Mouse (Mus musculus) CH12.LX (cell line): ENCODE data around the gene Rhof. TPM values are rescaled to one million over a fixed set of nuclear protein-coding genes. Genes with fewer than 3 reads are reported as not detected.
A peak's percentile ranks its signal among the peaks of the same experiment; 100 is the strongest.

Source experiments
- DNase-seq: peaks from one replicate; pipeline ENCODE4 v3.0.0-alpha.2; 2013; ENCODE audit errors: extremely low read depth
- H3K27ac ChIP-seq: 2 replicates; pipeline ENCODE4 v1.5.1; 2012; ENCODE audit warnings: low read depth, mild to moderate bottlenecking, control low read depth, moderate library complexity; ENCODE audit not compliant: insufficient read depth
- H3K27me3 ChIP-seq: replicated peaks from 2 replicates; pipeline ENCODE3; 2012; ENCODE audit warnings: inconsistent platforms
- H3K36me3 ChIP-seq, 2 experiments: replicated peaks in 1 of 2; 2 replicates each; pipeline versions ENCODE3 to v1.6.1; 2012; ENCODE audit warnings: inconsistent platforms in 1 of 2, low read length in 1 of 2, mild to moderate bottlenecking in 1 of 2, mixed read lengths in 1 of 2, moderate library complexity in 1 of 2; ENCODE audit not compliant: control insufficient read depth in 1 of 2, insufficient read depth in 1 of 2
- H3K4me1 ChIP-seq, 2 experiments: 2 replicates each; pipeline ENCODE4 v1.6.1; 2012; ENCODE audit warnings: inconsistent platforms in 1 of 2, moderate library complexity in 1 of 2; ENCODE audit not compliant: insufficient read depth in 2 of 2, control insufficient read depth in 1 of 2
- H3K4me2 ChIP-seq: 2 replicates; pipeline ENCODE4 v1.6.1; 2012; ENCODE audit warnings: low read depth, mild to moderate bottlenecking, control low read depth; ENCODE audit not compliant: poor library complexity, insufficient read depth, severe bottlenecking
- H3K4me3 ChIP-seq, 3 experiments: fragments of 150-350 bp in 1 of 3; sonication (generic) in 1 of 3; replicated peaks in 1 of 3; 2 replicates each; pipeline versions ENCODE3 to v1.5.1; 2011 to 2012; ENCODE audit warnings: low read depth in 2 of 3, low read length in 2 of 3, mild to moderate bottlenecking in 2 of 3, moderate library complexity in 2 of 3, control low read depth in 1 of 3, improper control_type of control experiment in 1 of 3, inconsistent platforms in 1 of 3, mixed read lengths in 1 of 3; ENCODE audit not compliant: poor library complexity in 1 of 3
- H3K79me2 ChIP-seq: replicated peaks from 2 replicates; pipeline ENCODE4 v1.6.1; 2012; ENCODE audit warnings: mild to moderate bottlenecking, moderate library complexity; ENCODE audit not compliant: control insufficient read depth, poor library complexity, insufficient read depth, severe bottlenecking; ENCODE audit errors: extremely low read depth
- H3K9ac ChIP-seq: 2 replicates; pipeline ENCODE4 v1.6.1; 2012; ENCODE audit warnings: low read depth, mild to moderate bottlenecking, control low read depth, moderate library complexity; ENCODE audit not compliant: insufficient read depth
- H3K9me3 ChIP-seq: replicated peaks from 2 replicates; pipeline ENCODE3; 2012; ENCODE audit warnings: low read length, inconsistent platforms, mixed read lengths
- CHD2 ChIP-seq: IDR thresholded peaks from 2 replicates; pipeline ENCODE4 v1.6.1; 2011; ENCODE audit warnings: low read length, improper control_type of control experiment
- CTCF ChIP-seq, 2 experiments: IDR thresholded peaks in 1 of 2; conservative IDR thresholded peaks in 1 of 2; 2 replicates each; pipeline ENCODE4 v1.5.1; 2011 to 2012; ENCODE audit warnings: low read depth in 2 of 2, low read length in 2 of 2, improper control_type of control experiment in 1 of 2, inconsistent platforms in 1 of 2, mild to moderate bottlenecking in 1 of 2, moderate library complexity in 1 of 2
- ETS1 ChIP-seq: conservative IDR thresholded peaks from 2 replicates; pipeline ENCODE4 v1.6.1; 2012; ENCODE audit warnings: low read depth, mild to moderate bottlenecking, inconsistent platforms, low read length, improper control_type of control experiment, moderate library complexity
- GABPA ChIP-seq: IDR thresholded peaks from 2 replicates; pipeline ENCODE4 v1.6.1; 2012; ENCODE audit warnings: low read depth, low read length, improper control_type of control experiment, inconsistent platforms; ENCODE audit not compliant: insufficient replicate concordance
- IRF4 ChIP-seq: IDR thresholded peaks from 2 replicates; pipeline ENCODE4 v1.6.1; 2014; ENCODE audit warnings: low read depth, mild to moderate bottlenecking, inconsistent platforms, low read length, improper control_type of control experiment
- JUN ChIP-seq: IDR thresholded peaks from 2 replicates; pipeline ENCODE4 v1.6.1; 2011; ENCODE audit warnings: low read depth, mild to moderate bottlenecking, low read length, improper control_type of control experiment, moderate library complexity; ENCODE audit not compliant: insufficient read depth
- JUND ChIP-seq: conservative IDR thresholded peaks from 2 replicates; pipeline ENCODE4 v1.6.1; 2011; ENCODE audit warnings: low read depth, low read length, improper control_type of control experiment
- MAFK ChIP-seq: IDR thresholded peaks from 2 replicates; pipeline ENCODE4 v1.6.1; 2011; ENCODE audit warnings: low read length, improper control_type of control experiment; ENCODE audit not compliant: insufficient replicate concordance
- MAX ChIP-seq: IDR thresholded peaks from 2 replicates; pipeline ENCODE4 v1.6.1; 2011; ENCODE audit warnings: low read length, improper control_type of control experiment
- MEF2A ChIP-seq: IDR thresholded peaks from 2 replicates; pipeline ENCODE4 v1.6.1; 2014; ENCODE audit warnings: low read depth, mild to moderate bottlenecking, inconsistent platforms, low read length, improper control_type of control experiment, borderline replicate concordance
- MYC ChIP-seq: IDR thresholded peaks from 2 replicates; pipeline ENCODE4 v1.6.1; 2011; ENCODE audit warnings: low read depth, mild to moderate bottlenecking, improper control_type of control experiment, low read length
- NELFE ChIP-seq: IDR thresholded peaks from 2 replicates; pipeline ENCODE4 v1.6.1; 2011; ENCODE audit warnings: low read depth, low read length, improper control_type of control experiment
- PAX5 ChIP-seq: IDR thresholded peaks from 2 replicates; pipeline ENCODE4 v1.6.1; 2012; ENCODE audit warnings: low read length, inconsistent platforms, mixed read lengths
- POLR2A ChIP-seq: IDR thresholded peaks from 2 replicates; pipeline ENCODE4 v1.6.1; 2011; ENCODE audit warnings: low read depth, mild to moderate bottlenecking, improper control_type of control experiment, low read length
- RCOR1 ChIP-seq: conservative IDR thresholded peaks from 2 replicates; pipeline ENCODE4 v1.6.1; 2012; ENCODE audit warnings: low read depth, mild to moderate bottlenecking, inconsistent platforms, low read length, improper control_type of control experiment
- SIN3A ChIP-seq: IDR thresholded peaks from 2 replicates; pipeline ENCODE4 v1.6.1; 2012; ENCODE audit warnings: low read length, improper control_type of control experiment, inconsistent platforms
- SMC3 ChIP-seq: IDR thresholded peaks from 2 replicates; pipeline ENCODE4 v1.6.1; 2011; ENCODE audit warnings: low read depth, low read length, improper control_type of control experiment
- TCF12 ChIP-seq: IDR thresholded peaks from 2 replicates; pipeline ENCODE4 v1.6.1; 2014; ENCODE audit warnings: low read depth, mild to moderate bottlenecking, inconsistent platforms, low read length, improper control_type of control experiment
- USF2 ChIP-seq: conservative IDR thresholded peaks from 2 replicates; pipeline ENCODE4 v1.6.1; 2011; ENCODE audit warnings: low read depth, low read length, improper control_type of control experiment
- ZKSCAN1 ChIP-seq: IDR thresholded peaks from 2 replicates; pipeline ENCODE4 v1.6.1; 2012; ENCODE audit warnings: low read depth, inconsistent platforms, low read length, improper control_type of control experiment, borderline replicate concordance
- ZMIZ1 ChIP-seq: IDR thresholded peaks from 2 replicates; pipeline ENCODE4 v1.6.1; 2012; ENCODE audit warnings: low read depth, mild to moderate bottlenecking, inconsistent platforms, low read length, improper control_type of control experiment
- dilution Hi-C: fragments of 300-500 bp; cut with MboI; formaldehyde crosslinking; loops from 2 replicates; pipeline ENCODE4 v1.14.3; 2020; ENCODE audit warnings: low sequenced_read_pairs; ENCODE audit not compliant: extremely low pct_unique_long_range_greater_than_20kb, extremely low pct_ligation_motif_present
- in situ Hi-C: fragments of 300-500 bp; cut with MboI; formaldehyde crosslinking; loops from 3 replicates; pipeline ENCODE4 v1.14.3; 2019; ENCODE audit warnings: low sequenced_read_pairs, low pct_ligation_motif_present, low pct_unique_long_range_greater_than_20kb, mixed read lengths
- polyA plus RNA-seq: library from polyadenylated mRNA; unstranded; fragments of >175 nt; gene quantifications from 2 replicates; pipeline ENCODE4 v1.2.1, GENCODE M21; 2012; ENCODE audit warnings: low read depth; ENCODE audit not compliant: insufficient read length
- total RNA-seq, 2 experiments: library from RNA; depleted of rRNA; stranded (reverse); fragments of 300-350 nt in 1 of 2; fragments of >200 nt in 1 of 2; gene quantifications; 2 replicates each; pipeline ENCODE4 v1.2.3; 2012 to 2014

The Rhof gene
- total and polyA plus RNA-seq, 3 experiments: 33.6 to 56.9 (median 45.4) TPM

DNA sequence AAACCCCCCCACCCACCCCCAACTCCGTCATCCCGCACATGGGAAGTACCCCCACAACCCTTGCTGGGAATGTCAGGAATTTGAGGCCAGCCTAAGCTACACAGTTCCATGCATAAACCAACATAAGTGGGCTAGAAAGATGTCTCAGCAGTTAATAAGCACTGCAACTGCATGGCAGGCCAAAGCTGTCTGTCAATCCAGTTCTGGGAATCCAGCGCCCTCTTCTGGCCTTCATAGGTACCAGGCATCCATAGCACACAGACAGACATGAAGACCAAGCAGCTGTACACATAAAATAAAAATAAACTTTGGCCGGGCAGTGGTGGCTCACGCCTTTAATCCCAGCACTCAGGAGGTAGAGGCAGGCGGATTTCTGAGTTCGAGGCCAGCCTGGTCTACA, 22.9 kb upstream of the Rhof start (continued):
- TF ChIP-seq MEF2A: 0 out of 2 replicates have a peak, but pooled peaks have one; percentile 24
- no peak for TF ChIP-seq USF2
- no peak for TF ChIP-seq JUN
- TF ChIP-seq, all 38 proteins: peak for 14

GRCm38 (mm10) chr5:123152901-123153300, 20.4 kb upstream of the Rhof start:
- dilution Hi-C loops: no loop called here

DNA sequence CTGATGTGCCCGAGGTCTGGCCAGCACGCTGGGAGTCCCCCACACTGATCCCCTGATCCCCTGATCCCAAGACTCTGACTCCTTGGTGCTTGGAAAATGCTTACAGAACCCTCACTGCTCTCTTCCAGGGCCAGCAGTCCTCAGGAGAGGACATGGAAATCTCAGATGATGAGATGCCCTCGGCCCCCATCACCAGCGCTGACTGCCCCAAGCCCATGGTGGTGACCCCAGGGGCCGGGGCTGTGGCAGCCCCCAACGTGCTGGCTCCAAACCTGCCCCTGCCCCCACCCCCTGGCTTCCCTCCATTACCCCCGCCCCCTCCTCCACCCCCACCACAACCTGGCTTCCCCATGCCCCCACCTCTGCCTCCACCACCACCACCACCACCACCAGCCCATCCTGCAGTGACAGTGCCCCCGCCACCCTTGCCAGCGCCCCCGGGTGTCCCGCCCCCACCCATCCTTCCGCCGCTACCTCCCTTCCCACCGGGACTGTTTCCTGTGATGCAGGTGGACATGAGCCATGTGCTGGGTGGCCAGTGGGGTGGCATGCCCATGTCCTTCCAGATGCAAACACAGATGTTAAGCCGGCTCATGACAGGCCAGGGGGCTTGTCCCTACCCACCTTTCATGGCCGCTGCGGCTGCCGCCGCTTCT, 19.3 kb upstream of the Rhof start:
- in situ Hi-C loops: no loop called here
- peaks cover 58 to 77% of the 10 kb centered on the region in 2 experiments for H3K36me3 ChIP-seq
- dilution Hi-C loops: no loop called here
- H3K9me3 ChIP-seq: no peaks in the 10 kb centered on the region
- peak overlapping the region; percentile 87 for H3K27ac ChIP-seq
- peak overlapping the region; percentile 54 for H3K4me2 ChIP-seq
- no peaks in the 10 kb centered on the region for H3K27me3 ChIP-seq
- DNase-seq: no peak
- peak overlapping the region; percentile 53 for H3K9ac ChIP-seq
- TF ChIP-seq JUND (no peak), ZKSCAN1 (no peak), MAFK (no peak), RCOR1 (no peak), ETS1 (no peak), TCF12 (no peak), MEF2A (no peak), MYC (no peak), USF2 (no peak), JUN (no peak), NELFE (no peak), SMC3 (no peak)
- TF ChIP-seq, all 38 proteins: peak for 0
- peak overlapping the region in 2 of 3 experiments; percentile 48 to 58 for H3K4me3 ChIP-seq
- H3K79me2 ChIP-seq: peaks cover 27% of the 10 kb centered on the region
- peaks cover 9 to 44% of the 10 kb centered on the region in 2 experiments for H3K4me1 ChIP-seq

More at GRCm38 (mm10) chr5:123152901-123153300, 20.4 kb upstream of the Rhof start:
- no peaks in the 10 kb centered on the region for H3K27me3 ChIP-seq
- TF ChIP-seq CTCF (conservative IDR thresholded peaks at IDR 0.05 in 1 of 2, IDR thresholded peaks at IDR 0.05 in 1 of 2; ENCODE audit: low read depth in 2 of 2, low read length in 2 of 2) (no peak), IRF4 (no peak), ETS1 (no peak), ZKSCAN1 (no peak), GABPA (no peak), POLR2A (no peak), SIN3A (no peak), MAX (no peak), PAX5 (no peak), RCOR1 (no peak), ZMIZ1 (no peak), CHD2 (no peak)
- peaks cover 9 to 42% of the 10 kb centered on the region in 2 experiments for H3K4me1 ChIP-seq
- H3K4me2 ChIP-seq: no peak overlapping the region
- no peak overlapping the region for H3K27ac ChIP-seq
- peaks cover 24% of the 10 kb centered on the region for H3K79me2 ChIP-seq
- no peak overlapping the region for H3K9ac ChIP-seq
- H3K36me3 ChIP-seq: peaks cover 58 to 77% of the 10 kb centered on the region in 2 experiments
- DNase-seq: peak; percentile 46
- H3K4me3 ChIP-seq: no peak overlapping the region
- in situ Hi-C loops: no loop called here
- no peaks in the 10 kb centered on the region for H3K9me3 ChIP-seq
